Mouse (Mus musculus) megakaryocyte, embryonic 14.5 days (primary cell): ENCODE data around the gene Inpp5f.

Experiments used
- FLI1 ChIP-seq: IDR thresholded peaks from 2 replicates; pipeline ENCODE4 v1.6.1; 2012; ENCODE audit warnings: low read length, inconsistent platforms, mixed read lengths
- GATA1 ChIP-seq: IDR thresholded peaks from 3 replicates; pipeline ENCODE4 v1.6.1; 2012; ENCODE audit warnings: mixed read lengths, low read length, inconsistent platforms, borderline replicate concordance

GRCm38 (mm10) chr7:128579381-128579780 lies 31.7 kb upstream of the Inpp5f start:
- TF ChIP-seq GATA1 (no peak), FLI1 (no peak)
